Mouse (Mus musculus) C2C12 (cell line): Measurements from ENCODE around the gene Far2.

ENCODE experiments used
- CEBPB ChIP-seq: IDR thresholded peaks from one replicate; pipeline ENCODE4 v1.6.1; 2011; ENCODE audit warnings: low read depth, mild to moderate bottlenecking, control low read depth, moderate library complexity
- CTCF ChIP-seq: IDR thresholded peaks from one replicate; pipeline ENCODE4 v1.5.1; 2011; ENCODE audit not compliant: control insufficient read depth, insufficient read depth, insufficient read length
- FOSL1 ChIP-seq: IDR thresholded peaks from one replicate; pipeline ENCODE4 v1.8.0; 2011; ENCODE audit warnings: mild to moderate bottlenecking, low read length; ENCODE audit not compliant: poor library complexity, insufficient read depth, severe bottlenecking
- MAX ChIP-seq: IDR thresholded peaks from one replicate; pipeline ENCODE4 v1.6.1; 2011; ENCODE audit warnings: mild to moderate bottlenecking, control low read depth
- MYOD1 ChIP-seq: IDR thresholded peaks from one replicate; pipeline ENCODE4 v1.6.1; 2011; ENCODE audit warnings: low read depth; ENCODE audit not compliant: control insufficient read depth, insufficient read length
- MYOG ChIP-seq: IDR thresholded peaks from one replicate; pipeline ENCODE4 v1.6.1; 2011; ENCODE audit not compliant: control insufficient read depth, insufficient read length; ENCODE audit errors: extremely low read depth
- USF1 ChIP-seq: IDR thresholded peaks from one replicate; pipeline ENCODE4 v1.6.1; 2011; ENCODE audit warnings: low read depth, mild to moderate bottlenecking, control low read depth, moderate library complexity

DNA sequence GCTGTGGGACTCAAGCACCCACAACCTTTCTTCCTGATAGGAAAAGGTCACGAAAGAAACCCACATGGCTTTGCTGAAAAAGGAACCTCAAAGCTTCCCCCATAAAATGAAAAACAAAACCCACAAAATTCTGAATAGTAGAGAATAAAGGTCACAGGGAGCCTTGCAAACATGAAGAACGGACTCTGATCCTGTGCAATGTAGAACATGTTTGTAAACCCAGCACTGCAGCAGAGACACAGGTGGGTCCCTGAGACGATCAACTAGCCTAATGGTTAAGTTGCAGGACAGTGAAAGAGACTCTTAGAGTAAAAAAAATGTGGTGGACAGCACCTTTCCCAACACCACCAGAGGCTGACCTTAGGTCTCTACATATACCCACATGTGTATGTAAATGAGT, 152.7 kb downstream of the Far2 start:
- TF ChIP-seq USF1 (no peak), CTCF (no peak), MYOD1 (no peak), MAX (no peak), MYOG (no peak), CEBPB (no peak), FOSL1 (no peak)
